Mouse (Mus musculus): ENCODE measurements around the gene Olfr560.

Olfr560 gene

DNA sequence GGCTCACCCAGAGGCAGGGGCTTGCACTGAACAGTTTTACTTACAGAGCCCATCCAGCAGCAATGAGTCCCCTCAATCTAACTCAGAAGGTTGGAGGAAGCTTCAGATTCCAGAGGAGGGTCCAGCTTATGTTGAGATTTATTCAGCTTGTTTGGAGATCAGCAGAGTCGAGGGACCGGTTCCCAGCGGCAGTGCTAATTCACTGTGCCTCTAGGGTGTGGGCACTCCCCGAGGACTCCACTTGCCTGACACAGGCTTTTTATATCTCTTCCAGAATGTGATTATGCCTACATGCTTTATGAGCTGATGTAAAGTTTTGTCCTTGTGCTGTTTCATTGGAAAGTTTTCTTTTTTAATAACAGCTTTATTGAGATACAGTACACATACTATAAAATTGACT is at the start of gene Olfr560, which contains the start of gene Olfr78:
TSS of gene Olfr560 (minus strand) at position 101 of the 400 bp plus-strand sequence.
TSS of gene Olfr78 (minus strand) at position 206 of the 400 bp plus-strand sequence.
- DNase-seq: no peak

DNA sequence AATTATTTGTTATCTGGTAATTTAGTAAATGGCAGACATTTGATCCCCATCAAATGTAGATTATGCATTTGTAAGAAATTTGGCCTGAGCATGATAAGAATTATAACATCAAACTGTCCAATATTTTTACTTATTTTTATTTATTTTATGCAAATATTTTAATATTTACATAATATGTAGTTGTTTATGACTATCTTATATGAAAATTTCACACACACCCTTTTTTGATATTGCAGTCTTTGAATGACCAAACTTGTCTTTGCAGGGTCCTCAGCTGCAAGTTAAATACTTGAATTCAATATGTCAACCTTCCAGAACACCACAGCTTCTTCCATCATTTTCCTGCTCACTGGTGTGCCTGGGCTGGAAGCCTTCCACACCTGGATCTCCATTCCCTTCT is 44.0 kb upstream of the Olfr560 start, which contains the start of gene Olfr564:
TSS of gene Olfr564 (plus strand) at position 301 of the 400 bp plus-strand sequence.
- DNase-seq: no peak

DNA sequence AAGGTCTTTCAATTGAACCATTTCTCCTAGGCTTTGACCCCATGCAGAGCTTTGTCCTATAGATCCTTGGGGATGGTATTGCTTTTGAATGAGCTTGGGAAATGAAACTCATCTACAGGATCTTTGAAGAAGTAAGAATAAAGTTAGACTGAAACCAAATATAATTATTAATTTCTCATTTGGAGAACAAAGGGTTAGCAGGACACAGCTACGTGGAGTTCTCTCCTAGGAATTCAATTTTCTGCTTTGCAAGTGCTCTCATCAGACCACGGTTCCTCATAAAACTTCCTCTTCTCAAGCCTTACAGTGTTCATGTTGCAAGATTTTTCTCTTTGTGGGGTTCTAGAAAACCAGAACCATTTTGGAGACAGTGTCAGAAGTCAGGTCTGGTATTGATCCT is 11.8 kb upstream of the Olfr560 start, which contains the start of gene Olfr561:
TSS of gene Olfr561 (plus strand) at position 301 of the 400 bp plus-strand sequence.
- DNase-seq: no peak

DNA sequence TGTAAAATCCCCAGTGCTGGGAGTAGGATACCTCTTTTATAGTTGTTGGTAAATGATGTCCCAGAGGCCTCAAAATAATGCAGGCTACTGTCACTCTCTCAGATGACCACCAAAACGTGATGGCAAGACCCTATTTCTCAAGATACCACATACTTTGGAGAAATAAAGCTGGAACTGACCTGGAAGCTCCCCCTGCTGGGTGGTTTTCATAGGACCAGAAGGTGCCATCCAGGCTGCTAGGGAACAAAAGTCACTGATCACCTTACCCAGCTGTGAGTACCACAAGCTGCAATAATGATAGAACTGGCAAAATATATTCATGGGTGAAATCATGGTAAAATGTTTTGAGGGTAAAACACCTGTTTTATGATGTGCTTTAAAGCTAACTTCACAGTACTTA is 7.1 kb downstream of the Olfr560 start:
- no peak for DNase-seq

DNA sequence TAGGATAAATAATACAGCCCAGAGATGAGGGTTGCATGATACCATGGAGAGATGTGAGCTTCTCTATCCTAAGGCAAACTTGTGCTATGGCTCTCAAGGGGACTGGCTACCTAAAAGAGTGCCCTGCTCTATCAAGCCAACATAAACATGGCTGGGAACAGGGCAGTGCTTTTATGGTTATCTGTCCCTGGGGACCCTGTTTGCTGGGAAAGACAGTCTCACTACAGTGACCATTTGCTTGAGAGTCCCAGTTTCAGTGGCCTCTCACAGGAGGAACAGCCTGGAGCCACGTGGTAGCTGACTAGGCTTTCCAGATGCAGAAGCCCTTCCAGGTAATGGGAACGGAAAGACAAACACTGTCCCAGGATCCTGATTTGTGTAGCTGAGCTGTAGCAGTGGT is 21.5 kb downstream of the Olfr560 start:
- DNase-seq: no peak

DNA sequence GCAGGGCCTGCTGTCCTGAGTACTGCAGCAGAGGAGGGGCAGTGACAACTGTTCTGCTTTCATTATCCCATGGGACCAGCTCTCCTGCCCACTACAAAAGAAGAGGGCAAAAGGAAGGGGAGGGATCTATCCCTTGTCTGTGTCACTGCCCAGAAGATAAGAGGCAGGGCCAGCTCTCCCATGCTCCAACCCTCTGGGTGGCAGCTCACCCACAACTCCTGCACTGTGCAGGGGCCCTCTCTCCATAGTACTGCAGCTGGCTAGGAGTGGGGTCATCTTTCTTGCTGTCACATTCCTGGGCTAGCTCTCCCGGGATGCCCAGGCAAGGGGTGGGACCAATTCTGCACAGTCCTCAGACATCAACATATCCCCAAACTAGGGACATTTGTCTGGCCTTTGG is 25.4 kb downstream of the Olfr560 start:
- DNase-seq: no peak

DNA sequence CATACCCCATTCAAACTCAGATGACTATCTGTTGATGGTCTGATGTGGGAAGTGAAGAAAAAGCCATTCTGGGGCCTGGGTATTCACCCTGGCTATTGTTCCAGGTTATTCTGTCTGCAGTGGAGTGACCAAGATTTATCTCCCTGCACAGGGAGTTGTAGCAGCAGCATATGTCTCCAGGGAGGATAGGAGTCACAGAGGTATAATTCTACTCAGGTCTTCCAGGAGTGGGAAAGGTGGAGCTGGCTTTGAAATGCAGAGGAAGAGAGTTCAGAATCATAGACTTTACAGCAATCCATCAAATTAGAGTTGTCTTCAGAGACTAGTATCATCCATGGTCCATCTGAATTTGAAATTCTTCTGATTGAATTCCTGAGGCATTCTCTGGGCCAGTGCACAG is 31.8 kb downstream of the Olfr560 start, which contains the start of gene Olfr559:
TSS of gene Olfr559 (minus strand) at position 101 of the 400 bp plus-strand sequence.
- DNase-seq: no peak

DNA sequence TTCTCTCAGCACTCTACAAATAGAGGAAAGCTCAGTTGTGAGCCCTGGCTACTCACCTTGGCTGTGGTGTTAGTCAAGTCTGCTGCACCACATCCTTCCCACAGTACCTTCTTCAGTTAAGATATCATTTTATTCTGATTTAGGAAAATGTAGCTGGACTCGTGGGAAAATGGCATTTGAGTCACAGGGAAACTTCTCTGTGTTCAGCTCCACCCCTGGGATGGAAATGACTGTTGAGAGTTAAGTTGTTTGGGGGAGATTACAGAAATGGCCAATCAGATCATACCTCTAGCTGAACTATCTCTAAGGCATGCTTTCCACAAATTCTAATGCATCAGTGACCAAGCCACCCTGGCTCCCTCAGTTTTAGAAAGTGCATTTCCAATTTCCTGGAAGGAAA is 40.2 kb downstream of the Olfr560 start, which contains the start of gene Olfr33:
TSS of gene Olfr33 (minus strand) at position 101 of the 400 bp plus-strand sequence.
- DNase-seq: no peak

DNA sequence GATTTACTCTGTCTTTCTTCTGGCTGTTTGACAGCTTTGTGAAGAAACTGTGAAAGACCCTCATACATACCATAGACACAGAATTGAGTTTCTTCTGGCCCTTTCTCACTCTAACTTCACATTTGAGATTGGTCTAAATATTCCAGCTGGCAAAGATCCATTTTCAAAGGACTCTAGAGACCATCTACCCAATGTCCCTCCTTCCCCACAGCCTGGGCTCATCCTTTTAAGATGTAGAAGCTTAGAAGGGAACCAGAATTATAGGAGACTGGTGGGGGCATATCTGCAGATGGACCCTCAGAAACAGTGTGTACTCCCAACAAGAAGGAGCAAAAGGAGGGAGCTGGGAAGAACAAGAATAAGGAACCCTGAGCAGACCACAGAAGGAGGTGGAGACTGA is 57.3 kb downstream of the Olfr560 start, which contains the start of gene Olfr558:
TSS of gene Olfr558 (plus strand) at position 301 of the 400 bp plus-strand sequence.
- no peak for DNase-seq

All from spleen, adult 18-20 months (tissue).